Mouse (Mus musculus) erythroid progenitor cell, adult 5-6 weeks (primary cell): ENCODE data around the gene Trmt10c. TPM values are rescaled to one million over a fixed set of nuclear protein-coding genes. Genes with fewer than 3 reads are reported as not detected.
"Not testable (repeated sequence)": the region's sequence is repeated elsewhere in the genome, so short reads cannot be mapped to it uniquely, and the experiment has no call there.

Source experiments
- ATAC-seq: replicated peaks from 2 replicates; pipeline ENCODE4 v1.8.0; 2016; ENCODE audit warnings: moderate number of reproducible peaks, mild to moderate bottlenecking, moderate TSS enrichment, inconsistent platforms; ENCODE audit not compliant: poor library complexity, low FRiP score, severe bottlenecking
- total RNA-seq, 2 experiments: library from RNA; stranded (forward) in 1 of 2; stranded (reverse) in 1 of 2; fragments of 150-400 nt in 1 of 2; fragments of 186-747, 209-891 nt in 1 of 2; gene quantifications; 2 replicates each; pipeline versions ENCODE4 v1.2.3 to v1.2.4; 2015 to 2017; ENCODE audit warnings: low replicate concordance in 2 of 2

Gene Trmt10c
- total RNA-seq, 2 experiments from 2014 or later = 4.0 to 15.1 TPM

- ATAC-seq = no peak
Observed at GRCm38 (mm10) chr16:56056944-56057590, 19.4 kb upstream of the Trmt10c start.

- ATAC-seq = no peak
Observed at GRCm38 (mm10) chr16:56055911-56056310, 18.3 kb upstream of the Trmt10c start.

DNA sequence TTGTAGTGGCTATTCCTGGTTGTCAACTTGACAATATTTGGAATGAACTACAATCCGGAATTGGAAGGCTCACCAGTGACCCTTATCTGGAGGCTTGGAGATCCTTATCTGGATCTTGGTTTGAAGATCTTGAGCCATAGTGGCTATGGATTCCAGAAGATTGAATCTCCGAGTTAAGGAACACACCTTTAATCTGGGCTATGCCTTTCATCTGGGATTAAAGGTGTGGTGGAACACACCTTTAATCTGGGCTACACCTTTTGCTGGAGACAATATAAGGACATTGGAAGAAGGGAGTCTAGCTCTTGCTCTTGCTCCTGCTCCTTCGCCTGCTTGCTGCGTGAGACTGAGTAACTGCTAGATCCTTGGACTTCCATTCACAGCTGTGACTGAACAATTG lies 10.4 kb upstream of the Trmt10c start, which contains the start of gene Senp7:
TSS of gene Senp7 (plus strand) at position 301 of the 400 bp plus-strand sequence.
- not testable (repeated sequence) for ATAC-seq

DNA sequence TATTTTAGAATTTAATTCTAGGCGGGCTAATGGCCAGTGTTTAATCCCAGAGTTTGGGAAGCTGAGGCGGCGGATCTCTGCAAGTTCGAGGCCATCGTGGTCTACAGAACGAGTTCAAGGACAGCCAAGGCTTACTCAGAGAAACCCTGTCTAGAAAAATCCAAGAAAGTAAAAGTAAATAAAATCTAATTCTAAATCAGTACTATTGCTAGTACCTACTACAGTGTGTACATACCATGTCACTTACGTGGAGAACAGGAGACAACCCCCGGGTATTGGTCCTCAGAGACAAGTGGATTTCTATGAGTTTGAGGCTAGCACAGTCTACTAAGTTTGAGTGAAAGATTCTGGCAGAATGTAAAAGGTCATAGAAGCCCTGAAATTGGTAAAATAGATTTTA lies 471 bp upstream of the Trmt10c start:
- ATAC-seq = no peak

GRCm38 (mm10) chr16:56036501-56036900 lies 1.1 kb downstream of the Trmt10c start:
- ATAC-seq = no peak

GRCm38 (mm10) chr16:56034566-56034965 lies 3.1 kb downstream of the Trmt10c start:
- ATAC-seq = no peak

DNA sequence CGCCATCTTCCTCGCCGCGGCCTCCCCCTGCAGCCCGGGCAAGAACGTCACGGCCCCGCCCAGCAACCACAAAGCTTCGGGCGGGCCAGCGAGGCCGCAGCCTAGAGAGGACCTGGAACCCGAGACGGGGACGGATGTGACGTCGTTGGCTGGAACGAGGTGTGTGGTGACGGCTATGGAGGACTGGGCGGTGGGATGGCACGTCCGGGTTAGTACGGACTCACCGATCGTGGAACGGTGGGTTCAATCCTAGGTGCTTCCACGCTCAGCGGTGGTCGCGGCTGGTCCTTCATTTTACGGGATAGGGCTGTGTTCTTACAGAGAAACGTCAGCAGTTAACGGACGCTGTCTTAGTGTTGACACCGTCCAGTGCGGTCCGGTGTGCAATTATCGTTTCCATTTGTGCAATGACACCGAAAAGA lies 7.9 kb downstream of the Trmt10c start, which contains the start of gene Pcnp:
TSS of gene Pcnp (minus strand) at position 79 of the 422 bp plus-strand sequence.
- peak; percentile 98 for ATAC-seq

DNA sequence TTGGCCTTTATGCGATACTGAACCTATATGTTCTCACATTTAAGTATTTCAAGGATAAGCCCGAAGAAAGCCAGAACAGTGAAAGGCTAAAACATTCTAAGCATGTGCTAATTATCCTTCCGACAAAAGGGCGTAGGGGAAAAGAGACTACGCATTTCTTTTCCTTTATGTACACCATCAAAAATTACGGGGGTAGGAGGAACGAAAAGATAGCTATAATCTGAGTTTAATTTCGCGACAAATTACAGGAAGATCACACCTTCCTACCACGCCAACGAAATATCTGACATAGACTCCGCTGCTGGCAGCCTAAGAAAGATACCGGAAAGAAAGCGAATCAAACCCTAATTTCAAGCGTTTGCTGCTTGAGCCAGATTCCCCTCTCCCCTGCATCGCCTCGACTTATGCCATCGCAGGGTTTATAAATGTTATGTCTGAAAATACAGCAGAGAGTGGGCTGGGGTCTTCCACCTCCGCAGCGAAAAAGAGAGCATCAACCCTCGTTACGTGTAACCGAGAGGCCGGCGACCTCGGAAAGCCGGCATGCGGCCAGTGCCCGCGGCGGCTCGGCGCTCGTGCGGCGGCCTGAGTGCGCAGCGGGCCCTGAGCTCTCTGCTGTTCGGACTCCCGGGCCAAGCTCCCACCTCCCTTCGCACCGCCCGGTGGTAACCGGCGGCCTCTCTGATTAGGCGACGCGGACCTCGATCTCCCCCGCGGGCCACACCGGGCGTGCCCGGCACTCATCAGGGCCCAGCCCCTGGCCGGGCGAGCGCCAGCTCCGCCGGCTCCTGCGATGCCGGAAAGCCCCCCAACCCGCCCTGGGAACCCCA lies 8.7 kb downstream of the Trmt10c start:
- ATAC-seq = peak; percentile 72

GRCm38 (mm10) chr16:56027854-56028629 lies 9.6 kb downstream of the Trmt10c start:
- no peak for ATAC-seq

DNA sequence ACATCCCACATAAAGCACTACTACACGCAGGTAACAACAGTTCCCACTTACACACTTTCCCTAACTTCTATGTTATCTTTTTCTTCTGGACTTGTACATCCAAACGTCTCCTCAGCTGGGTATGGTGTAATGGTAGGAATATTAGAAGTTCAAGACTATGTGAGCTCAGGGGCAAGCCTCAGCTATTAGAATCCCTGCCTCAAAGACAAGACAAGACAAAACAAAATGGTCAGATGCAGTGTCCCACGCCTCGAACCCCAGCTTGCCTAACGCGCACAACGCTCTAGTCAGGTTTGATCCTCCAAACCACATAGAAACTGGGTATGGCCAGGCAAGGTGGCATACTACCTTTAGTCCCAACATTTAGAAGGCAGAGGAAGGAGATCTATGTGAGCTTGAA lies 18.0 kb downstream of the Trmt10c start:
- ATAC-seq = no peak

DNA sequence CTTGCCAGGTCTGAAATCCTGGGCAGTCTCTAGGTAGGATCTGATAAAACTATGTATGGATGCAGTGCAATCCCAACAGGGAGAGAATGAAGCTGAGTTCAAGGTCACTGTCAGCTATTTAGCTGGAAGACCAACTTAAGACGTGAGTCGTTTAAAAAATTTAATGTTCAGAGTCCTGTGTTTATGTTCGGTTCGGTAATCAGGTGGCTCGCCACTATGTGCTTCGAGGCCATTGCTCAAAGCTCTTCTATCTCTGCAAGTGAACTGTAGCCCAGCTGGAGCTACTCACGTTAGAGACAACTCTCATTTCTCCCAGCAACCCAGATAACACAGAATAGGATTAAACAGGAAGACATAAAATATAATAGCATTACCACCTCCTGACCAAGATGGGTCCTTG lies 23.5 kb downstream of the Trmt10c start:
- ATAC-seq = no peak

GRCm38 (mm10) chr16:56012789-56013743 lies 24.6 kb downstream of the Trmt10c start:
- ATAC-seq = no peak

GRCm38 (mm10) chr16:56008862-56009261 lies 28.8 kb downstream of the Trmt10c start:
- no peak for ATAC-seq

GRCm38 (mm10) chr16:56006798-56007197 lies 30.8 kb downstream of the Trmt10c start:
- ATAC-seq = no peak

DNA sequence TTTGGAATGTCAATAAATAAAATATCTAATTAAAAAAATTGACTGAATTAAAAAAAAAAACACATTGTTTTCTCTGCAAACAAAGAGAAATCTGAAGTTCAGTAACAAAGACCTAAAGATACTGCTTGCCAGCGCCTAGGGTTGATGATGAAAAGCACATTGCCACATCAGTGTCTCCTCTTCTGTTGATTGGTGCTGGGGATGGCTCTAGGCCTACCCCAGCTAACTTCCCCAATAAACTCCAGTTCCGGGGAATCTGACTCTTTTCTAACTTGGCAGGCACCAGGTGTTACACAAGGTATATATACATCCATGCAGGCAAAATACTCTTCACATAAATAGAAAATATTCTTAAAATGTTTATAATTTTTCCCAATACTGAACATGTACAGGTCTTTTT lies 43.4 kb downstream of the Trmt10c start:
- ATAC-seq = no peak

GRCm38 (mm10) chr16:55990311-55990710 lies 47.3 kb downstream of the Trmt10c start:
- no peak for ATAC-seq

DNA sequence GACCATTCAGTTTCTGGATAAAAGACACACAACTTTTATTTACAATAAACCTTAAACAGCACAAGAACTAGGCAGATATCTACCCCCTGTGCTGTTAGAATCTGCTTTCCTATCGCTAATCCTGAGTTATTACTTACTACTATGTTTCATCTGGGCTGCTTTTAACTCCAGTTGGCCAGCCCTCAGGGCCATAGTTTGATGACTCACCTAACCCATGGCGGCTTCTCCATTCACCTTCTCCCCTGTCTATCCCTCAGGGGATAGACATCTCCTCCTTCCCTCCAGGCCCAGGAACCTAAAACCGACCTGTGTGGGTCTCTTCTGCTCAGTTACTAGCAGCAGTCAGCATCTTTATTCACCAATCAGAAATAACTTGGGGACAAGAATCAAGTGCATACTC lies 51.6 kb downstream of the Trmt10c start:
- no peak for ATAC-seq
